Mouse (Mus musculus) midbrain, embryonic 15.5 days (tissue): Measurements from ENCODE around the gene Eif4g3. TPM values are rescaled to one million over a fixed set of nuclear protein-coding genes. Genes with fewer than 3 reads are reported as not detected.

Source experiments
- ATAC-seq: fragments of 200-750 bp; cut with Nextera tagmentation; replicated peaks from 2 replicates; pipeline ENCODE4 v1.8.0; 2017; ENCODE audit warnings: moderate TSS enrichment
- H3K27ac ChIP-seq: fragments of 300-500 bp; sonication (generic); 2 replicates; pipeline ENCODE4 v1.5.1; 2015; ENCODE audit warnings: mild to moderate bottlenecking, inconsistent platforms
- H3K27me3 ChIP-seq: fragments of 300-500 bp; sonication (generic); replicated peaks from 2 replicates; pipeline ENCODE4 v1.6.1; 2015; ENCODE audit warnings: inconsistent platforms
- H3K36me3 ChIP-seq: fragments of 300-500 bp; sonication (generic); replicated peaks from 2 replicates; pipeline ENCODE4 v1.6.1; 2015; ENCODE audit warnings: inconsistent platforms
- H3K4me1 ChIP-seq: fragments of 300-500 bp; sonication (generic); 2 replicates; pipeline ENCODE4 v1.6.1; 2015; ENCODE audit warnings: inconsistent platforms
- H3K4me2 ChIP-seq: fragments of 300-500 bp; sonication (generic); 2 replicates; pipeline ENCODE4 v1.6.1; 2015; ENCODE audit warnings: inconsistent platforms, mild to moderate bottlenecking, moderate library complexity
- H3K4me3 ChIP-seq: fragments of 300-500 bp; sonication (generic); 2 replicates; pipeline ENCODE4 v1.5.1; 2015; ENCODE audit warnings: mild to moderate bottlenecking, inconsistent platforms
- H3K9ac ChIP-seq: fragments of 300-500 bp; sonication (generic); 2 replicates; pipeline ENCODE4 v1.6.1; 2015; ENCODE audit warnings: mild to moderate bottlenecking, inconsistent platforms
- H3K9me3 ChIP-seq: fragments of 300-500 bp; sonication (generic); 2 replicates; pipeline ENCODE4 v1.6.1; 2016; ENCODE audit warnings: inconsistent platforms
- WGBS: fragments of 180-500 bp; shearing (Covaris S2); methylation state at CpG from one replicate; pipeline ENCODE4 v1.1.7; 2015; ENCODE audit warnings: mixed read lengths; 5-methylcytosine and 5-hydroxymethylcytosine counted together
- polyA plus RNA-seq: library from polyadenylated mRNA; unstranded; fragments of >200 nt; fragmentation: Nextera tagmentation; extraction: Ambion mirVana; gene quantifications from 2 replicates; pipeline ENCODE4 v1.2.1, GENCODE M21; 2015

Gene Eif4g3
- polyA plus RNA-seq, 1 experiment from 2014 or later: 58.5 TPM

GRCm38 (mm10) chr4:138037110-138037509 is 44.3 kb downstream of the Eif4g3 start:
- Histone ChIP-seq H3K4me3 (no peak overlapping the region), H3K27ac (0 out of 2 replicates have a peak overlapping the region, but pooled peaks have one; percentile 12), H3K27me3 (no peaks in the 10 kb centered on the region), H3K9ac (no peak overlapping the region), H3K36me3 (no peaks in the 10 kb centered on the region), H3K4me1 (peaks cover 27% of the 10 kb centered on the region), H3K4me2 (no peak overlapping the region), H3K9me3 (no peaks in the 10 kb centered on the region)
- ATAC-seq: no peak
- WGBS: 39% methylated on average over 8 of the region's 8 CpGs

GRCm38 (mm10) chr4:138037896-138038295 is 45.1 kb downstream of the Eif4g3 start:
- Histone ChIP-seq H3K9me3 (no peaks in the 10 kb centered on the region), H3K4me3 (no peak overlapping the region), H3K4me2 (no peak overlapping the region), H3K27ac (no peak overlapping the region), H3K4me1 (peaks cover 28% of the 10 kb centered on the region), H3K27me3 (no peaks in the 10 kb centered on the region), H3K36me3 (no peaks in the 10 kb centered on the region), H3K9ac (no peak overlapping the region)
- WGBS: 85% methylated on average over 1 of the region's 1 CpGs
- ATAC-seq: no peak

GRCm38 (mm10) chr4:138038365-138039274 is 45.8 kb downstream of the Eif4g3 start:
- 81% methylated on average over 13 of the region's 13 CpGs for WGBS
- H3K27ac ChIP-seq: no peak overlapping the region
- H3K9me3 ChIP-seq: no peaks in the 10 kb centered on the region
- H3K4me2 ChIP-seq: no peak overlapping the region
- no peaks in the 10 kb centered on the region for H3K27me3 ChIP-seq
- no peak for ATAC-seq
- H3K36me3 ChIP-seq: no peaks in the 10 kb centered on the region
- peaks cover 28% of the 10 kb centered on the region for H3K4me1 ChIP-seq
- H3K4me3 ChIP-seq: no peak overlapping the region
- no peak overlapping the region for H3K9ac ChIP-seq

- no peak overlapping the region for H3K27ac ChIP-seq
These were observed 46.4 kb downstream of the Eif4g3 start for GRCm38 (mm10) chr4:138039275-138039651.

GRCm38 (mm10) chr4:138040589-138040988 is 47.8 kb downstream of the Eif4g3 start:
- 94% methylated on average over 3 of the region's 3 CpGs for WGBS
- Histone ChIP-seq H3K4me2 (no peak overlapping the region), H3K27me3 (no peaks in the 10 kb centered on the region), H3K36me3 (no peaks in the 10 kb centered on the region), H3K9me3 (no peaks in the 10 kb centered on the region), H3K9ac (no peak overlapping the region), H3K4me3 (no peak overlapping the region), H3K4me1 (peaks cover 28% of the 10 kb centered on the region), H3K27ac (0 out of 2 replicates have a peak overlapping the region, but pooled peaks have one; percentile 20)
- ATAC-seq: no peak

More at GRCm38 (mm10) chr4:138039275-138039651, 46.4 kb downstream of the Eif4g3 start:
- WGBS: 80% methylated on average over 9 of the region's 9 CpGs
- H3K36me3 ChIP-seq: no peaks in the 10 kb centered on the region
- peaks cover 28% of the 10 kb centered on the region for H3K4me1 ChIP-seq
- no peaks in the 10 kb centered on the region for H3K9me3 ChIP-seq
- no peak overlapping the region for H3K4me3 ChIP-seq
- H3K9ac ChIP-seq: no peak overlapping the region
- no peak overlapping the region for H3K4me2 ChIP-seq
- no peaks in the 10 kb centered on the region for H3K27me3 ChIP-seq
- ATAC-seq: 0 out of 2 replicates have a peak, but pooled peaks have one; percentile 42

- Histone ChIP-seq H3K27me3 (no peaks in the 10 kb centered on the region), H3K27ac (peak overlapping the region; percentile 26)
These were observed 48.9 kb downstream of the Eif4g3 start for GRCm38 (mm10) chr4:138041566-138042256.

GRCm38 (mm10) chr4:138042257-138042589 is 49.4 kb downstream of the Eif4g3 start:
- Histone ChIP-seq H3K9ac (no peak overlapping the region), H3K4me1 (peaks cover 21% of the 10 kb centered on the region), H3K36me3 (no peaks in the 10 kb centered on the region), H3K4me3 (no peak overlapping the region), H3K27me3 (no peaks in the 10 kb centered on the region), H3K9me3 (no peaks in the 10 kb centered on the region), H3K27ac (peak overlapping the region; percentile 26), H3K4me2 (no peak overlapping the region)
- WGBS: 59% methylated on average over 2 of the region's 2 CpGs
- no peak for ATAC-seq

More at GRCm38 (mm10) chr4:138041566-138042256, 48.9 kb downstream of the Eif4g3 start:
- Histone ChIP-seq H3K36me3 (no peaks in the 10 kb centered on the region), H3K4me3 (no peak overlapping the region), H3K9ac (no peak overlapping the region), H3K4me1 (peaks cover 26% of the 10 kb centered on the region), H3K4me2 (no peak overlapping the region), H3K9me3 (no peaks in the 10 kb centered on the region)
- 61% methylated on average over 12 of the region's 12 CpGs for WGBS
- ATAC-seq: peak; percentile 54; the same call in 1 of the 2 replicates

- Histone ChIP-seq H3K4me2 (no peak overlapping the region), H3K27ac (no peak overlapping the region), H3K36me3 (no peaks in the 10 kb centered on the region), H3K9ac (no peak overlapping the region), H3K27me3 (no peaks in the 10 kb centered on the region), H3K9me3 (no peaks in the 10 kb centered on the region), H3K4me1 (peaks cover 21% of the 10 kb centered on the region), H3K4me3 (no peak overlapping the region)
- WGBS: 87% methylated on average over 5 of the region's 5 CpGs
- no peak for ATAC-seq
These were observed 49.8 kb downstream of the Eif4g3 start for GRCm38 (mm10) chr4:138042625-138043024.

- ATAC-seq: no peak
- Histone ChIP-seq H3K27ac (no peak overlapping the region), H3K36me3 (no peaks in the 10 kb centered on the region), H3K27me3 (no peaks in the 10 kb centered on the region), H3K4me3 (no peak overlapping the region), H3K4me2 (no peak overlapping the region), H3K9me3 (no peaks in the 10 kb centered on the region), H3K9ac (no peak overlapping the region), H3K4me1 (peaks cover 13% of the 10 kb centered on the region; the same call in 1 of the 2 replicates)
- WGBS: 98% methylated on average over 16 of the region's 16 CpGs
These were observed 52.1 kb downstream of the Eif4g3 start for GRCm38 (mm10) chr4:138044841-138045500.

GRCm38 (mm10) chr4:138045809-138046208 is 53.0 kb downstream of the Eif4g3 start:
- no peak overlapping the region for H3K4me2 ChIP-seq
- H3K36me3 ChIP-seq: no peaks in the 10 kb centered on the region
- WGBS: 92% methylated on average over 1 of the region's 1 CpGs
- H3K27me3 ChIP-seq: no peaks in the 10 kb centered on the region
- H3K27ac ChIP-seq: no peak overlapping the region
- no peak for ATAC-seq
- no peaks in the 10 kb centered on the region for H3K9me3 ChIP-seq
- no peak overlapping the region for H3K4me3 ChIP-seq
- peaks cover 20% of the 10 kb centered on the region; the same call in 1 of the 2 replicates for H3K4me1 ChIP-seq
- no peak overlapping the region for H3K9ac ChIP-seq

- no peaks in the 10 kb centered on the region for H3K36me3 ChIP-seq
- no peak for ATAC-seq
- no peak overlapping the region for H3K4me3 ChIP-seq
- H3K27me3 ChIP-seq: no peaks in the 10 kb centered on the region
- no peak overlapping the region for H3K4me2 ChIP-seq
- H3K9me3 ChIP-seq: no peaks in the 10 kb centered on the region
- peaks cover 17% of the 10 kb centered on the region; the same call in 1 of the 2 replicates for H3K4me1 ChIP-seq
- no peak overlapping the region for H3K9ac ChIP-seq
- no peak overlapping the region for H3K27ac ChIP-seq
- WGBS: 97% methylated on average over 8 of the region's 8 CpGs
These were observed 53.5 kb downstream of the Eif4g3 start for GRCm38 (mm10) chr4:138046371-138046770.

GRCm38 (mm10) chr4:138049547-138049946 is 56.7 kb downstream of the Eif4g3 start:
- H3K4me1 ChIP-seq: peaks cover 9% of the 10 kb centered on the region; the same call in 1 of the 2 replicates
- no peak overlapping the region for H3K4me3 ChIP-seq
- H3K9ac ChIP-seq: no peak overlapping the region
- 82% methylated on average over 6 of the region's 6 CpGs for WGBS
- H3K9me3 ChIP-seq: no peaks in the 10 kb centered on the region
- H3K27me3 ChIP-seq: no peaks in the 10 kb centered on the region
- H3K36me3 ChIP-seq: no peaks in the 10 kb centered on the region
- H3K27ac ChIP-seq: no peak overlapping the region
- no peak overlapping the region for H3K4me2 ChIP-seq
- ATAC-seq: no peak
